Mouse (Mus musculus): ENCODE measurements at regions not wholly inside any gene's neighbourhood (a gene's known extent, or its start where the extent isn't known, plus 50 kb on each side); places are given as distances from the start of the nearest gene placed in this dataset.

GRCm38 (mm10) chr15:59206636-59207035, 317.5 kb downstream of the Gm49356 start:
- no peak for TF ChIP-seq CTCF (IDR thresholded peaks at IDR 0.05; ENCODE audit: extremely low read depth, insufficient read length, insufficient replicate concordance, low read depth, low read length)
- no peak for TF ChIP-seq POLR2A (IDR thresholded peaks at IDR 0.05; ENCODE audit: low read depth, low read length)

Data from small intestine, adult 2 months (tissue).